Mouse (Mus musculus) kidney, adult 2 months (tissue): ENCODE measurements at regions not wholly inside any gene's neighbourhood (a gene's known extent, or its start where the extent isn't known, plus 50 kb on each side); places are given as distances from the start of the nearest gene placed in this dataset.

Source experiments
- DNase-seq: peaks from one replicate; pipeline ENCODE4 v3.0.0; 2021
- H3K27ac ChIP-seq: fragments of 200-500 bp; 2 replicates; pipeline ENCODE4 v1.5.1; 2012; ENCODE audit warnings: low read depth, low read length, control low read depth, inconsistent platforms; ENCODE audit not compliant: insufficient read depth
- H3K27me3 ChIP-seq: fragments of 200-500 bp; replicated peaks from 2 replicates; pipeline ENCODE4 v1.6.1; 2012; ENCODE audit warnings: mild to moderate bottlenecking, moderate library complexity, low read length, inconsistent platforms; ENCODE audit not compliant: control insufficient read depth, insufficient read depth
- H3K36me3 ChIP-seq: fragments of 200-500 bp; 2 replicates; pipeline ENCODE4 v1.6.1; 2012; ENCODE audit warnings: mild to moderate bottlenecking, moderate library complexity, low read length, inconsistent platforms; ENCODE audit not compliant: control insufficient read depth, insufficient read depth
- H3K4me1 ChIP-seq: fragments of 200-500 bp; 2 replicates; pipeline ENCODE4 v1.6.1; 2011; ENCODE audit warnings: low read length; ENCODE audit not compliant: control insufficient read depth, insufficient read depth
- H3K4me3 ChIP-seq: fragments of 200-500 bp; 2 replicates; pipeline ENCODE4 v1.5.1; 2011; ENCODE audit warnings: mild to moderate bottlenecking, low read depth, low read length, control low read depth; ENCODE audit not compliant: insufficient read depth
- CTCF ChIP-seq: fragments of 200-500 bp; conservative IDR thresholded peaks from 2 replicates; pipeline ENCODE4 v1.5.1; 2011; ENCODE audit warnings: low read depth, mild to moderate bottlenecking, control low read depth, low read length, moderate library complexity, mixed read lengths; ENCODE audit not compliant: insufficient read depth, insufficient read length
- POLR2A ChIP-seq: fragments of 200-500 bp; IDR thresholded peaks from one replicate; pipeline ENCODE4 v1.6.1; 2011; ENCODE audit warnings: low read depth, low read length, control low read depth
- WGBS: fragments of 180-500 bp; shearing (Covaris S2); methylation state at CpG from one replicate; pipeline ENCODE4 v1.1.7; 2018; 5-methylcytosine and 5-hydroxymethylcytosine counted together

DNA sequence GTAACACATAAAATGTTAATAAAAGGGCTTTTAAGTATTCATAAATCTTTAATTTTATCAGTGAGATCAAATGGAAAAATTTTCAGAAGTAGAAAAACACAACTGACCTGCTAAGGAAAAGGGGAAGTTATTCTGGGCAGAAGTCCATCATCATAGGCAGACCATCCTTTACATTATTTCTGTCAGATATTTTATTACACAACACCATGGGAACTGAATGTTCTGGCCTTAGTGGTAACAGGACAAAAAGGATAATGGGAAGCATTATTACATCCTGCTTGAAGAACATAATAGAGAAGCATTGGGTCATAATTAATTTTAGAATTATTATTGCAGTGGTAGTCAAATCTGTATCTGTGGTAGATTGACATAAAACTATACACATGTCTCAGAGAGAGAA, 603.5 kb upstream of the Gje1 start:
- no peak overlapping the region for H3K4me3 ChIP-seq
- H3K27me3 ChIP-seq: no peaks in the 10 kb centered on the region
- TF ChIP-seq POLR2A (no peak), CTCF (no peak)
- H3K4me1 ChIP-seq: no peaks in the 10 kb centered on the region
- H3K27ac ChIP-seq: no peak overlapping the region
- H3K36me3 ChIP-seq: no peaks in the 10 kb centered on the region
- DNase-seq: no peak

DNA sequence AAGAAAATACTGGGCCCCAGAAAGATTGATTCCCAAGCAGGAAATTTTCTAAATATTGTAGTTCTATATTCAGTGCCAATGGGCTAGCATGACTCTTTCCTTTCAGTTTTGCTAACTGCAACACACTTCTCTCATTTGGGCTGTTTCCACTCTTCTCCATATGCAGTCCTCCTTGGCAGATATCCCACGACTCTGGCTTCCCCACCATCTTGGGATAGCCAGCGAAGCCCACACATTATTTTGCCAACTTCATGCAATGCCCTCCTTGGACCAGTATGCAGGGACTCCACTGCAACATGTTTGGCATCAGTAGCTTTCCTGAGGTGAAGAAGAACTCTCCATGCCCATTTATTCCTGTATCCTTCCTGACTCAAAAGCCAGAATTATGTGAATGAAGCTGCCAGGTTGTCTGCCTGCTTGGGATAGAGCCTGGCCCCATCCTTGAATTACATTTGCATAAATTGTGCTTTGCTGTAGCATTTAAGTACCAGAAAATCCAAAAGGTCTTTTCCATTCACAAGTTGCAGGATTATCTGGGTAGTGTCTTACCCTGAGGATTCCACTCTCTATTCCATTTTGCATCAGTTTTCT, 599.1 kb upstream of the Gje1 start:
- WGBS: 79% methylated on average over 2 of the region's 2 CpGs
- Histone ChIP-seq H3K36me3 (no peaks in the 10 kb centered on the region), H3K4me1 (no peaks in the 10 kb centered on the region), H3K4me3 (no peak overlapping the region), H3K27ac (no peak overlapping the region), H3K27me3 (no peaks in the 10 kb centered on the region)
- DNase-seq: no peak
- TF ChIP-seq CTCF: no peak

- Histone ChIP-seq H3K4me1 (no peaks in the 10 kb centered on the region), H3K27me3 (no peaks in the 10 kb centered on the region), H3K36me3 (no peaks in the 10 kb centered on the region), H3K27ac (no peak overlapping the region), H3K4me3 (no peak overlapping the region)
- TF ChIP-seq POLR2A (no peak), CTCF (no peak)
- no peak for DNase-seq
- WGBS: 70% methylated on average over 2 of the region's 2 CpGs
Measured at GRCm38 (mm10) chr10:15310650-15311049, 592.6 kb upstream of the Gje1 start.

DNA sequence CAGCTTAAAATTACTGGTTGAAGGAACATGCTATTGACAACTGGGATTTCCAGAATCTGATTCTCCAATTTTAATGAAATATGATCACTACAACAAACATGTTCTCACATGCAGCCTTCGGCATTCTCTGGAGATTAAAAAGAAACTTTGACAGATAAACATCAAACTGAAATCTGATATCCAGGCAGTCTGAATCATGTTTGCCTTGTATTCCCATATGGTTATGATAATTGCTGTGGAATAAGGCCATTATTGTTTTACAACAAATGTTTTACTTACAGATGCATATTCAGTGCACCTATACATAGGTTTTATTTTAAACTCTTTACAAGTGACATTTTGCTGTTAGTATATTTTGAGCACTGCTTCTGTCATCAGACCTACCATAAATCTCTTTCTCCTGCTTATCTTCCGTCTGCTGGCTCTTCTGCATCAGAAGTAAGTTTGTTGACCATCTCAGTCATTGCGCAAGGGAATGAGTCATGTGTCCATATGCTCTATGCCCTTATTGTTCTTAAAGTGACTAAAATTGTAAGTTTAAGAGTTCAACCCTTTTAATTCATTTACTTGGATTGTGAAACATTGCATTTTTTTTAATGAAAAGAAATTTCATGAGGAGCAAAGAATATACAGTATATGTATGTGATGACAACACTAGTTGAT, 587.9 kb upstream of the Gje1 start:
- no peak overlapping the region for H3K4me3 ChIP-seq
- H3K27me3 ChIP-seq: no peaks in the 10 kb centered on the region
- H3K27ac ChIP-seq: no peak overlapping the region
- no peaks in the 10 kb centered on the region for H3K36me3 ChIP-seq
- no peak for TF ChIP-seq POLR2A
- no peak for TF ChIP-seq CTCF
- no peaks in the 10 kb centered on the region for H3K4me1 ChIP-seq
- 65% methylated on average over 3 of the region's 3 CpGs for WGBS
- DNase-seq: no peak

DNA sequence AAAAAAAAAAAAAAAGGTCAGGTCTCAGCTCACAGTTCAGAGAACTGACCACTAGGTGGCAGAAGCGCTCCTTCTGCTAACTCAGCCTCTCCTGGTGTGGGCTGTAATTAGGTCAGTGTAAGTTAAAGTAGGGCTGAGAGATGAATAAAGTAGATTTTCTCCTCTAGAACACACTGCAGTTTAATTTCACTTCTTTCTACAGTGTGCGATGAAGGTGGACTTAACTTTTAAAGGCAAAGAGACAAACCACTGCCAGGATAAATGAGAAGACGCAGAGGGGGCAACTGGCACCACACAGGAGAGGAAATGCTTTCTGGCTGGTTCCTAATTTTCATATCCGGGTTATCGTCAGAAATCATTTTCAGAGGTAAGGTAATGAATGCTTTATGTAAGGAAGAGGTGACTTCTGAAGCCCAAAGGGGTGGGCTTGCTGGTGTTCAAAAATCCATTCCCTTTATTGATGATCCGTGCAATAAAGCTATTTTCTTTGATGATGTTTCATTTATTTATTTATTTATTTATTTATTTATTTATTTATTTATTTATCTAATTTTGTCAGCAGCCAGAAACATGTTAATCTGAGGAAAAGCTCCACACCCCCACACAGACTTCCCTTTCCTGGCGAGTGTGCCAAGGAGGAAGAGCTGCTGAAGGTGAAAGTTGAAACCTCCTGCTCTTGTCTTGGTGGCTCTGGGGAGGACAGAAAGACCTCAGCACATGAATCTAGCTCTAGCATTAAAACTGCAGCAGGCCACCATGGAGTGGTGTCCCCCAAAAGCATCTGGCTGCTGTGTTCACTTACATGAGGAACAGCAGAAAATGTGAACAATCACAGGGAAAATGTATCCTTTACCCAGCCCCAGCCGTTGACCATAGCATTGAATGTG, 582.4 kb upstream of the Gje1 start:
- DNase-seq: peak; percentile 74
- Histone ChIP-seq H3K27me3 (no peaks in the 10 kb centered on the region), H3K4me1 (no peaks in the 10 kb centered on the region), H3K4me3 (no peak overlapping the region), H3K36me3 (no peaks in the 10 kb centered on the region), H3K27ac (no peak overlapping the region)
- WGBS: 32% methylated on average over 8 of the region's 8 CpGs
- no peak for TF ChIP-seq POLR2A
- peak; percentile 85 for TF ChIP-seq CTCF

DNA sequence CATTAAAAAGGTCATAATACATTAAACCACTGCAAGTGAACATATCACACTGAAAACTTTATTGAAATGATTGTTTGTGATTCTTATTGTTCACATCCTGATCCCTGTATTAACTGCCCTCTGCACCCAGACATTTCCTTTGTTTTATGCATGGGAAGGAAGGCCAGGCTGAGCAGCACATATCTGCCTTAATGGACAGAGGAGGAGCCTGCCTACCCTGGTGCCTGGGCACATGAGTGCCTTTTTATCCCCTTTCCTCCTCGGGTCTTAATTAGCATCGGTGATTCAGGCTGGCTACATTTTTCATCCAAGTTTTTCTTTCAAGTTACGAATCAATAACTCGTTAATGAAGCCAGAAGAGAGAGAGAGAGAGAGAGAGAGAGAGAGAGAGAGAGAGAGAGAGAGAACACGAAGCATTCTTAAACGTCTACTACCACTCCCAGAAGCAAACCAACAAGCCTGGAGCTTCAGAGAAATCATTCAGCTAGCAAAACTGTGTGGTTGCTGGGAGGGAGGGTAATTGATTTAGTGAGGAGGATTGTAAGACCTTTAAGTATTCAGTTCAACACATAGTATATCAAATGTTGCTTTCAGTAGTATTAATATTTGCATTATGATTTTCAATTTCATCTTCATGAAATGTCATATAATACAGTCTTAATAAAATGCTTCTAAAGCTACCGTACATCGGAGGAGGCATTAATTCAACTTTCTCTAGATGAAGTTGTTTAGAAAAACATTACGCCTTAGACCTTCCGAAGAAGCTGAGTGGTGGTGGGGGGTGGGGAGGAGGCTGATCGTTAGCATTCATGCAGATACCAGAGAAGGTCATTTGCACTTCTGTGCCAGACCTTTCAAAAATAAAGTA, 581.6 kb upstream of the Gje1 start:
- no peaks in the 10 kb centered on the region for H3K27me3 ChIP-seq
- TF ChIP-seq CTCF (no peak), POLR2A (no peak)
- DNase-seq: no peak
- H3K36me3 ChIP-seq: no peaks in the 10 kb centered on the region
- H3K4me3 ChIP-seq: no peak overlapping the region
- 34% methylated on average over 11 of the region's 11 CpGs for WGBS
- no peak overlapping the region for H3K27ac ChIP-seq
- no peaks in the 10 kb centered on the region for H3K4me1 ChIP-seq
